Mouse (Mus musculus): ENCODE measurements around the gene Ptpn13.

The Ptpn13 gene

GRCm38 (mm10) chr5:103644167-103644566 is 219.2 kb downstream of the Ptpn13 start:
- DNase-seq (ENCODE audit: low spot score in 2 of 2): no peak

- DNase-seq (ENCODE audit: low spot score in 2 of 2): no peak
These were observed 222.3 kb downstream of the Ptpn13 start for GRCm38 (mm10) chr5:103647320-103647719.

Data from urinary bladder, postnatal 36 days (tissue).